Mouse (Mus musculus) neural tube, embryonic 12.5 days (tissue): ENCODE data around the gene Znrf3. TPM values are rescaled to one million over a fixed set of nuclear protein-coding genes. Genes with fewer than 3 reads are reported as not detected.
"Not testable (repeated sequence)": the region's sequence is repeated elsewhere in the genome, so short reads cannot be mapped to it uniquely, and the experiment has no call there.

Experiments
- ATAC-seq: fragments of 200-750 bp; cut with Nextera tagmentation; 2 replicates; pipeline ENCODE4 v1.8.0; 2017; ENCODE audit warnings: low read depth, mild to moderate bottlenecking, moderate TSS enrichment, moderate library complexity; ENCODE audit not compliant: low FRiP score
- H3K27ac ChIP-seq: fragments of 300-500 bp; sonication (generic); 2 replicates; pipeline ENCODE4 v1.5.1; 2016
- H3K27me3 ChIP-seq: fragments of 300-500 bp; sonication (generic); replicated peaks from 2 replicates; pipeline ENCODE4 v1.6.1; 2016; ENCODE audit warnings: mild to moderate bottlenecking
- H3K36me3 ChIP-seq: fragments of 300-500 bp; sonication (generic); 2 replicates; pipeline ENCODE4 v1.6.1; 2016; ENCODE audit warnings: mild to moderate bottlenecking
- H3K4me1 ChIP-seq: fragments of 300-500 bp; sonication (generic); 2 replicates; pipeline ENCODE4 v1.6.1; 2016
- H3K4me2 ChIP-seq: fragments of 300-500 bp; sonication (generic); replicated peaks from 2 replicates; pipeline ENCODE4 v1.6.1; 2016; ENCODE audit warnings: mild to moderate bottlenecking
- H3K4me3 ChIP-seq: fragments of 300-500 bp; sonication (generic); 2 replicates; pipeline ENCODE4 v1.5.1; 2016
- H3K9ac ChIP-seq: fragments of 300-500 bp; sonication (generic); 2 replicates; pipeline ENCODE4 v1.6.1; 2016; ENCODE audit warnings: mild to moderate bottlenecking
- H3K9me3 ChIP-seq: fragments of 300-500 bp; sonication (generic); 2 replicates; pipeline ENCODE4 v1.6.1; 2016; ENCODE audit warnings: mild to moderate bottlenecking
- WGBS: fragments of 180-500 bp; shearing (Covaris S2); methylation state at CpG from one replicate; pipeline ENCODE4 v1.1.7; 2016; 5-methylcytosine and 5-hydroxymethylcytosine counted together
- polyA plus RNA-seq: library from polyadenylated mRNA; unstranded; fragments of >200 nt; fragmentation: Nextera tagmentation; extraction: Ambion mirVana; gene quantifications from 2 replicates; pipeline ENCODE4 v1.2.1, GENCODE M21; 2016

The Znrf3 gene
- 7.2 and 7.4 TPM in 2 replicates for polyA plus RNA-seq

DNA sequence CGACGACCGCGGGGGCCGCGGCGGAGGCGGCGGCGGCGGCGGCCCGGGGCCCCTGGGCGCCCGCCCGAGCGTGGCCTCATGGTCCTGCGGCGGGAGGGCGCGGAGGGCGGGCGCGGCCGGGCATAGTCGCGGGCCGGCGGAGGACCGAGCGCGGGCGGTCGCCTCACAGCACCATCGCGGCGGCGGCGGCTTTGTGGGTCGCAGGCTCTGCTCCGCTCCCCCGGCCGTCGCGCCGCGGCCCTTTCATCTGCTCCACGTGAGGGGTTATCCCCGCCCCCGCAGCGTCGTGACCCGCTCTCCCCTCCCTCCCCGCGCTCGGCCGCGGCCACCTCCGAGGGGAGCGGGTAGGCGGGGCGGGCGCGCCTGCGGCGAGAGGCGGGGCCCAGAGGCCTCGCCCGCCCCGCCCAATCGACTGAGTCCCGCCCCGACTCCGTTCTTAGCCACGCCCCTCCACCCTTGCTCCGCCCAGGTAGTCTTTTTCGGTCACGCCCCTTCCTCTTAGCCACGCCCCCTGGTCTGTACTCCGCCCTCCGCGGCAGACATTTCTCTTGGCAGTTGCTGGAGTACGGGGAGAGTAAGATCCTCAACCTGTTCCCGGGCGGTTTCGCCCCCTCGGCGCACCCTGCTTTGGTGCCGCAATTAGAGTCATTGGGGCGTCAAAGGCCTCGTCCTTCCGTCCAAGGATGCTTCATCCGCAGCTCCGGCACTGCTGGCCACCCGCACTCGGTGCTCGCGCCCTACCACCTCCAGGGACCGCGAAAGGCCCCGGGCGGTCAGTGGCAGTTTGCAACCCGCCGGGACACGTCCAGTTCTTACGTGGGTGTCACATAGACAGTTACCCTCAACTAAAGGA, at the start of gene Znrf3:
Znrf3 (minus strand) TSS at position 249 of the 853 bp plus-strand sequence.
- under 1% methylated on average over 88 of the region's 106 CpGs for WGBS

DNA sequence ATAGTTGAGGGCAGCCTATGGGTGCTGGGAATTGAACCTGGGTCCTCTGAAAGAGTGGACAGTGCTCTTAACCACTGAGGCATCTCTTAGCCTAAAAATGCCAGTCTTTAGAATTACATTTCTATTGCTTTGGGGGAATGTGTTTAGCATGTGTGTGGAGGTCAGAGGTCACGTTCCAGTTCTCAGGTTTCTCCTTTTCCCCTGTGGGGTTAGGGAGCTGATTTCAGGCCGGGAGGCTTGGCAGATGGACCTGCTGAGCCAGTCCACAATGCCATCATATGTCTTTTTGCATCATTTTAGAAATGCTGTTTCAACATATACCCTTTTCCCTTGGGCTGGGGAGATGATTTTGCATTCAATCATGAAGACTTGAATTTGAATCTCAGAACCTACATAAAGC, 49.2 kb upstream of the Znrf3 start:
- no peak overlapping the region for H3K4me2 ChIP-seq
- 47% methylated on average over 2 of the region's 2 CpGs for WGBS
- H3K4me3 ChIP-seq: no peak overlapping the region
- no peaks in the 10 kb centered on the region for H3K36me3 ChIP-seq
- no peaks in the 10 kb centered on the region for H3K27me3 ChIP-seq
- no peak for ATAC-seq
- H3K27ac ChIP-seq: no peak overlapping the region
- H3K9me3 ChIP-seq: no peaks in the 10 kb centered on the region
- H3K4me1 ChIP-seq: no peaks in the 10 kb centered on the region
- H3K9ac ChIP-seq: no peak overlapping the region

More for the DNA sequence above, at the start of gene Znrf3:
- Histone ChIP-seq H3K9ac (peak within 1 kb of the TSS; percentile 77), H3K27ac (no peak within 1 kb of the TSS), H3K4me1 (peaks cover 27% of the 10 kb centered on the region), H3K27me3 (no peaks in the 10 kb centered on the region), H3K4me2 (peak within 1 kb of the TSS; percentile 85), H3K9me3 (no peaks in the 10 kb centered on the region), H3K4me3 (peak within 1 kb of the TSS; percentile 86), H3K36me3 (no peaks in the 10 kb centered on the region)
- ATAC-seq: peak; percentile 86

DNA sequence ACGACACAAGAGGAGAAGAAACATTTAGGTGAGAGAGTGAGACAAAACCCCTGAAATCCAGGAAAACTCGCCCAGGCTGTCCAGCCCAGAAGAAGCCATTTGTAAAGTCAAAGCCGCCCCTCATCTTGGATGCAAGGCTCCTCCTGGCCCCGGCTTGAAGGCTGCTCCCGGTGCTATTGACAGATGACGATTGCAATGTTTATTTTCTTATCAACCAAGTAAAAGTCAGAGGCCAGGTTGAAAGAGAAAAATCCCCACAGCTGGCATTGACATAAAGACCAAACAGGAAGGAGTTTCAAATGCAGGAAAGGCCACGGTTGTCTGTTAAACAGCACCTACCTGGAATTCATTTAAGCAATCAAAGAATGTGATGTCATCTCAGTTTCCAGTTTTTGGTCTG, 47.3 kb upstream of the Znrf3 start:
- 74% methylated on average over 7 of the region's 7 CpGs for WGBS
- Histone ChIP-seq H3K27ac (no peak overlapping the region), H3K9ac (no peak overlapping the region), H3K4me2 (no peak overlapping the region), H3K4me3 (no peak overlapping the region), H3K9me3 (no peaks in the 10 kb centered on the region), H3K36me3 (no peaks in the 10 kb centered on the region), H3K4me1 (no peaks in the 10 kb centered on the region), H3K27me3 (no peaks in the 10 kb centered on the region)
- no peak for ATAC-seq

DNA sequence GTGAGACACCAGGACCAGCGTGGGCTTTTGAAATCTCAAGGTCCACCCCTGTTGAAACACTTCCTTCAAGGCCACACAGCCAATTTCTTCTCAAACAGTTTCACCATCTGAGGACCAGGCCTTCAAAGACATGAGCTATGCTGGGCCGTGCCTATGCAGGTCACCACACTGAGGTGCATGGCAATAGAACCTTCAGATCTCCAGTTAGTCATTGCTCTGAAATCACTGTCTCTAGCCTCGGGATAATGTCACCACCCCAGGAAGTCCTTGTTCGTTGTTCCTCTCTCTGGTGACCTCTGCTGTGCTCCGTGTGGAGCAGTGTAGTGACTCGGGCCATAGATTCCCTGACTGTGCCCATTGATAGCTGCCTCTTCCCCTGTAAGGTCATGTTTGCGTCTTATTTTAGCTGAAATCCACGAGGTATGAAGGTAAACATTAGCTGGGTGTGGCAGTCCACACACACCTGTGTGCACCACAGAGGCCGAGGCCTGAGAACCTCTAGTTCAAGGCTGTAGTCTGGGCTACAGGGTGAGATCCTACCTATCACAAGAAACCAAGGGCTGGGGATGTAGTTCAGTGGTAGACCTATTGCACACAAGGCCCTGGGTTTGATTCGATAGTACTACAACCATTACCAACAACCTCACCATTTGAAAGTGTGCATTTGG, 46.5 kb upstream of the Znrf3 start:
- Histone ChIP-seq H3K4me3 (no peak overlapping the region), H3K4me2 (no peak overlapping the region), H3K36me3 (no peaks in the 10 kb centered on the region), H3K9ac (no peak overlapping the region), H3K27ac (no peak overlapping the region), H3K4me1 (no peaks in the 10 kb centered on the region), H3K27me3 (no peaks in the 10 kb centered on the region), H3K9me3 (no peaks in the 10 kb centered on the region)
- 80% methylated on average over 10 of the region's 10 CpGs for WGBS
- no peak for ATAC-seq

DNA sequence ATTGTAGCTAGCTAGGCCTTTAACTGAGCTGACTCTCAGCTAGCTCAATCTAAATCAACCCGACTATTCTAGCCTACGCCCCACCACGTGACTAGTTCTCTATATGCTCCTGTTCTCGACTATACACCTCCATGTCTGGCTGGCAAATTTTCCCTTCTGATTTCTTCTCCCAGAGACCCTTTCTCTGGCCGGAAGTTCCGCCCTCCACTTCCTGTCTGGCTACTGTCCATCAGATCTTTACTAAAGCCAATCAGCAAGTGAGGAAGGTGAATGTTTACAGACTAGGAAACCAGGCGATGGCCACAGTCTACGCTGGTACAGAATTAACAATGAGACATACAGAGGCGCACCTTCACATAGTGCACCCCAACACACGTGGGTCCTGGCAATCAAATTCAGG, 44.8 kb upstream of the Znrf3 start:
- not testable (repeated sequence) for H3K27me3 ChIP-seq, H3K36me3 ChIP-seq, H3K27ac ChIP-seq, H3K9ac ChIP-seq, H3K4me3 ChIP-seq, H3K9me3 ChIP-seq, H3K4me2 ChIP-seq, H3K4me1 ChIP-seq, ATAC-seq
- 91% methylated on average over 10 of the region's 10 CpGs for WGBS

DNA sequence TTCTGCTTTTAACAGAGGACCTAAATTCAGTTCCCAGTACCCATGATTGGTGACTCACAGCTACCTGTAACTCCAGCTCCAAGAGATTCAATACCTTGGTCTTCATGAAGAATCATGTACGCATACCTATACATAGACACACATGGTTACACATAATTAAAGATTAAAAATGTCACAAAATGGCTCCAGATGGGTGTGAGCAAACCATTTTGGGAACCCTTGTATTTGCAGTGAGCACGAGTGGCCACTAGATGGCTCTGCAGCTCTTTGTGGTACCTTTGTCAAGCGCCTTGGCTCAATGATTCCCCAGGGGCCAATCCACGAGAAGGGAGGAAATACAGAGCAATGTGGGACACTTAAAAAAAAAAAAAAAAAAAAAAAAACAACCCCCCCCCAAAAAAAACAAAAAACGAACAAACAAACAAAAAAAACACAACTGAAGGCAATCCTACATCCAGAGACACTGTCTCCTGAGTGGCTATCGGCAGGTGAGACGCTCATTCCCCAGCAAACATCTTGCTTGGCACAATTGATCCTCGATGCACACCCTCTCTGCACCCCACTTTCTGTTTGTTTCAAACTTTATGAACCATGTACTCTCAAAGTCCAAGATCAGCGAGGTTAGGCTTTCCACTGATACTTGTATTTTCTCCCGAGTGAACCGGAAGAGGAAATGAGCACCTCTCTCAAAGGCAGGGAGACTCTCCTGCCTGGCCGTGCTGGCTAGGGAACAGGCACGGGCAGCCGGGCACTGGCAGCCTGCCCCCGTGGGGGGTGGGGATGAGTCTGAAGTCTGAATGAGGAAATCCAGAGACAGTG, 40.8 kb upstream of the Znrf3 start:
- H3K4me3 ChIP-seq: peak overlapping the region; percentile 23
- H3K27me3 ChIP-seq: no peaks in the 10 kb centered on the region
- ATAC-seq: peak; percentile 63; the same call in 1 of the 2 replicates
- H3K4me1 ChIP-seq: no peaks in the 10 kb centered on the region
- H3K9me3 ChIP-seq: no peaks in the 10 kb centered on the region
- no peaks in the 10 kb centered on the region for H3K36me3 ChIP-seq
- peak overlapping the region; percentile 40; the same call in 1 of the 2 replicates for H3K9ac ChIP-seq
- no peak overlapping the region for H3K27ac ChIP-seq
- H3K4me2 ChIP-seq: peak overlapping the region; percentile 57
- 21% methylated on average over 15 of the region's 15 CpGs for WGBS

DNA sequence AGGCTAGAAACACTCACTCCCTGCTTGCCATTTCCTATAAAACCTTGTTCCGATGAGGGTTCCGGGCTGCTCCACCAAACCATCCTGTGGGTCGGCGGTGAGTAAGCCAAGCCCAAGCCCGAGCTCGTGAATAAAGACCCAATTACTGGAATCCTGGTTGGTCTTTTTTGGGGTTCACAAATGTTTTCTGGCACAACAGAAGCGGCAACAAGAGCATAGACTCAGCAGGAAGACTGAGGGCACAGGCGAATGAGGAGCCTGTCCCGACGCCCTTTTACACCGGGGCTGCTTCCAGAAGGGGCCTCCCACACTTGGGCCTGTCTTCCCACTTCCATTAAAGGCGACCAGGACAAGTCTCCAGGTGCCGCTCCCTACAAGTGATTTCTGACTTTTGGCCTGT, 37.9 kb upstream of the Znrf3 start:
- Histone ChIP-seq H3K27ac (no peak overlapping the region), H3K9me3 (no peaks in the 10 kb centered on the region), H3K4me2 (no peak overlapping the region), H3K4me3 (no peak overlapping the region), H3K36me3 (no peaks in the 10 kb centered on the region), H3K27me3 (no peaks in the 10 kb centered on the region), H3K9ac (no peak overlapping the region), H3K4me1 (no peaks in the 10 kb centered on the region)
- 86% methylated on average over 13 of the region's 13 CpGs for WGBS
- ATAC-seq: no peak

DNA sequence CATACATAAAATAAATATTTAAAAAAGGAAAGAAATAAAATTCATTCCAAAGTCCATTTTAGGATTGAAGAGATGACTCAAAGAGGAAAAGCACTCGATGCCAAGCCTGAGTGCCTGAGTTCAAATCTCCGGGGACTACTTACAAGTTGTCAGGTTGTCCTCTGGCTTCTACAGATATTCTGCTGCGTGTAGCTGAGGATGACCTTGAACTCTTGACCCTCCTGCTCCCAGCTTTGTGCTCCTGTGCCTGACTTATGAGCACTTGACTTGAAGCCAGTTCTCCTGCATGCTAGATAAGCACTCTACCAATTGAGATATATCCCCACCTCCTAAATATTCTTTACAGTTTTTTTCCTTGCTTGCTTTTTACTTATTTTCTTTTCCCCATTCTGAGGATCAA, 34.2 kb upstream of the Znrf3 start:
- Histone ChIP-seq H3K27me3 (no peaks in the 10 kb centered on the region), H3K27ac (no peak overlapping the region), H3K4me3 (no peak overlapping the region), H3K36me3 (no peaks in the 10 kb centered on the region), H3K9ac (no peak overlapping the region), H3K4me1 (no peaks in the 10 kb centered on the region), H3K4me2 (no peak overlapping the region), H3K9me3 (no peaks in the 10 kb centered on the region)
- no peak for ATAC-seq
- 93% methylated on average over 3 of the region's 3 CpGs for WGBS

DNA sequence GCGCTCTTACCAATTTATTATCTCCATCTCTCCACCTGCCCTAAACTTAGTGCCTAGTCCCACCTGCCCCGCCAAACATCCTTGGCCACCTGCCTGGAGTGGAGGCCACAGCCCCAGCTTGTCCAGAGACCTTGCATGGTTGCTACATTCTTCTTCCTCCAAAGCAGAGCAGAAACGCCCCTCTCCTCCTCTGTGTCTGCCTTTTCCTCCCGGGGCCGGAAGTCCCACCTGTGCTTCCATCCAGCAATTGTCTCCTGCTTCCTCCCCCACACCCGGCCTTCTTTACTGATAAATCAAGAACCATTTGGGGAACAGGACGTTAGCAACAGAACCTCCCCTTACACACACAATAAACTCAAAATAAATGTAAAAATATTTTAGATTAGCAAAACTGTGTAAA, 33.5 kb upstream of the Znrf3 start:
- no peaks in the 10 kb centered on the region for H3K27me3 ChIP-seq
- H3K4me3 ChIP-seq: no peak overlapping the region
- no peaks in the 10 kb centered on the region for H3K36me3 ChIP-seq
- H3K9me3 ChIP-seq: no peaks in the 10 kb centered on the region
- H3K4me2 ChIP-seq: no peak overlapping the region
- H3K27ac ChIP-seq: no peak overlapping the region
- 88% methylated on average over 7 of the region's 7 CpGs for WGBS
- ATAC-seq: no peak
- H3K9ac ChIP-seq: no peak overlapping the region
- H3K4me1 ChIP-seq: no peaks in the 10 kb centered on the region

DNA sequence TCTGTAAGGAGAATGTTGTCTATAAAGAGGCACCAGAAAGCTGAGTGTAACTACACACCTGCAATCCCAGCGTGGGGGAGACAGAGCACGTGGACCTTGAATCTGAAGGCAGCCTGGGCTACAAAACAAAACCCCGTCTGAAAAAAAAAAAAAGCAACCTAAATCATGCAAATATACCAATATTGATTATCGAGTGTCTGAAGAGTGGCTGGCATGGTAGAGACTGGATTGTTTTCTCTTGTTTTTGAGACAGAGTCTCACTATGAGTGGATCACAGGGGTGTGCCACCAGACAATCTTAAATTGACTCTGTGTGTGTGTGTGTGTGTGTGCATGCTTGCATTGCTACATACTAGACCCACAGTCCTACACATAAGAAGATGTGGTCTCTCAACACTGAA, 32.2 kb upstream of the Znrf3 start:
- Histone ChIP-seq H3K9me3 (no peaks in the 10 kb centered on the region), H3K4me3 (no peak overlapping the region), H3K27me3 (no peaks in the 10 kb centered on the region), H3K27ac (no peak overlapping the region), H3K4me2 (no peak overlapping the region), H3K9ac (no peak overlapping the region), H3K36me3 (no peaks in the 10 kb centered on the region), H3K4me1 (no peaks in the 10 kb centered on the region)
- no peak for ATAC-seq
- WGBS: 85% methylated on average over 4 of the region's 4 CpGs

DNA sequence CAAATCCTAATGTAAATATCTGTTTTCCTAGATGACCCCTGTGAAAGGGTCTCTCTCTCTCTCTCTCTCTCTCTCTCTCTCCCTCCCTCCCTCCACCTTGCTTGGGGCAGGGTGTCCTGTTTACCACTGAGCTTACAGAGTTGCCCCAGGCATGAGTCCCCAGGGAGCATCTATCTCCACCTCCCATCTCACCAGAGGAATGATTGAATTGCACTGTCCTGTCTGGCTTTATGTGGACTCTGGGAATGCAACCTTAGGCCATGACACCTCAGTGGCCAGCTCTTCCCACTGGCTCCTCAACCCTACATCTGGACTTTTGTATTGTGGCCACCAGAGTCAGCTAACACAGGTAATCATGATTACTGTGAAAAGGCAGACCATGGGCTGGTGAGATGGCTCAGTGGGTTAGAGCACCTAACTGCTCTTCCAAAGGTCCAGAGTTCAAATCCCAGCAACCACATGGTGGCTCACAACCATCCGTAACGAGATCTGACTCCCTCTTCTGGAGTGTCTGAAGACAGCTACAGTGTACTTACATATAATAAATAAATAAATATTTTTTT, 31.0 kb upstream of the Znrf3 start:
- H3K9ac ChIP-seq, H3K36me3 ChIP-seq, H3K9me3 ChIP-seq, H3K4me1 ChIP-seq, H3K27me3 ChIP-seq, H3K27ac ChIP-seq, ATAC-seq, H3K4me2 ChIP-seq, H3K4me3 ChIP-seq: not testable (repeated sequence)
- WGBS: 100% methylated on average over 2 of the region's 2 CpGs

DNA sequence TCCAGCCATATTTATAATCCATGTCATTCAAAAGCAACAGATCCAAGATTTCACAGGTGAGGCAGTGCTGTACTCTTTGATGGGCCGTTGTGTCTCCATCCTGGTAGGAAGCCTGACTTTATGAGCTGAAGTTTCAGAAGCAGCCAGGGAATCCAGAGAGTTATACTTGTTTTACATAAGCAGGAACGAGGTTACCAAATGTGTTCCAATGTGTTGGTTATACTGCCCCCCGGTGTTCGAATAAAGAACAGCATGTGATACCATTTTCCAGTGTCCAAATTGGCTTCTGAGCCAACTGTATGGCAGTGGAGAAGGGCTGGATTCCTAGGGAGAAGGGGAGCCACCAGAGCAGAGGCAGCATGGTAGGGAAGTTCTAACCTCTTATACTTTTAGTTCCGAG, 29.5 kb upstream of the Znrf3 start:
- H3K27ac ChIP-seq: no peak overlapping the region
- no peaks in the 10 kb centered on the region for H3K9me3 ChIP-seq
- WGBS: 11% methylated on average over 5 of the region's 5 CpGs
- ATAC-seq: no peak
- no peaks in the 10 kb centered on the region for H3K36me3 ChIP-seq
- no peaks in the 10 kb centered on the region for H3K4me1 ChIP-seq
- no peak overlapping the region for H3K4me2 ChIP-seq
- no peak overlapping the region for H3K4me3 ChIP-seq
- H3K9ac ChIP-seq: no peak overlapping the region
- no peaks in the 10 kb centered on the region for H3K27me3 ChIP-seq
